Mouse (Mus musculus) intestine, postnatal 0 days (tissue): ENCODE measurements around the gene Sorcs1. TPM values are rescaled to one million over a fixed set of nuclear protein-coding genes. Genes with fewer than 3 reads are reported as not detected.

Experiments
- ATAC-seq: fragments of 200-750 bp; cut with Nextera tagmentation; 2 replicates; pipeline ENCODE4 v1.8.0; 2017; ENCODE audit warnings: mild to moderate bottlenecking, moderate TSS enrichment, moderate library complexity
- H3K27ac ChIP-seq: fragments of 300-500 bp; sonication (generic); 2 replicates; pipeline ENCODE4 v1.5.1; 2014; ENCODE audit warnings: mild to moderate bottlenecking, low read depth, low read length, moderate library complexity
- H3K27me3 ChIP-seq: fragments of 300-500 bp; sonication (generic); replicated peaks from 2 replicates; pipeline ENCODE4 v1.6.1; 2014; ENCODE audit warnings: low read length, mixed read lengths; ENCODE audit not compliant: control insufficient read depth, insufficient read depth
- H3K36me3 ChIP-seq: fragments of 300-500 bp; sonication (generic); 2 replicates; pipeline ENCODE4 v1.6.1; 2014; ENCODE audit warnings: mild to moderate bottlenecking, moderate library complexity; ENCODE audit not compliant: control insufficient read depth, insufficient read depth
- H3K4me1 ChIP-seq: fragments of 300-500 bp; sonication (generic); replicated peaks from 2 replicates; pipeline ENCODE4 v1.6.1; 2014; ENCODE audit warnings: antibody characterized with exemption, low read length, mixed read lengths; ENCODE audit not compliant: control insufficient read depth, insufficient read depth
- H3K4me2 ChIP-seq: fragments of 300-500 bp; sonication (generic); replicated peaks from 2 replicates; pipeline ENCODE4 v1.6.1; 2014; ENCODE audit warnings: low read depth, mild to moderate bottlenecking, moderate library complexity
- H3K4me3 ChIP-seq: fragments of 300-500 bp; sonication (generic); 2 replicates; pipeline ENCODE4 v1.5.1; 2014; ENCODE audit warnings: low read depth, low read length
- H3K9ac ChIP-seq: fragments of 300-500 bp; sonication (generic); 2 replicates; pipeline ENCODE4 v1.6.1; 2014; ENCODE audit warnings: mild to moderate bottlenecking, low read depth, low read length
- H3K9me3 ChIP-seq: fragments of 300-500 bp; sonication (generic); 2 replicates; pipeline ENCODE4 v1.6.1; 2016; ENCODE audit warnings: mixed run types; ENCODE audit not compliant: control insufficient read depth
- CTCF ChIP-seq: sonication (generic); IDR thresholded peaks from 2 replicates; pipeline ENCODE4 v1.5.1; 2016; ENCODE audit warnings: low read depth, mild to moderate bottlenecking, control low read depth, antibody characterized with exemption, moderate library complexity
- WGBS: fragments of 180-500 bp; shearing (Covaris S2); extraction: QIAGEN DNeasy Blood & Tissue Kit; methylation state at CpG from one replicate; pipeline ENCODE4 v1.1.7; 2014; 5-methylcytosine and 5-hydroxymethylcytosine counted together
- polyA plus RNA-seq: library from polyadenylated mRNA; unstranded; fragments of >200 nt; fragmentation: Nextera tagmentation; extraction: Ambion mirVana; gene quantifications from 2 replicates; pipeline ENCODE4 v1.2.1, GENCODE M21; 2015

The Sorcs1 gene
- polyA plus RNA-seq, 1 experiment from 2014 or later, result 0.87 TPM

DNA sequence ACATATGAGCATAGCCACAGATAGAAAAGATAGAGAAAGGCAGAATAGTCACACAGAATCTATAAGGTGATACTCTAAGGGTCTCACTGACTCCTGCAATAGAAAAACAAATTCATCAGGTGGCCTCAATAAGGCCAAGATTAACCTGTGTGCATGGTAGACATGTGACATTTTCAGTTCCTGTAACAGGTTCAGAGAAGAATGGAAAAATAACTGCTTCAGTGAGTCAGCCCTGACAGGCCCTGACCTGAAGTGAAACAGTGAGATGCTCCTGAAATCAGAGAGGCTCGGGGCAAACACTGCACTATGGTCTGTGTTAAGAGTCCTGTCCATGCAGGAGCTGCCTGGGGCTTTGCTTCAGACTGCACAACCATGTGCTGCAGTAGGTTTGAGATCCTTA lies 481.9 kb downstream of the Sorcs1 start:
- 84% methylated on average over 1 of the region's 1 CpGs for WGBS
- Histone ChIP-seq H3K4me1 (no peaks in the 10 kb centered on the region), H3K27me3 (no peaks in the 10 kb centered on the region), H3K9ac (no peak overlapping the region), H3K4me2 (no peak overlapping the region), H3K36me3 (no peaks in the 10 kb centered on the region), H3K9me3 (no peaks in the 10 kb centered on the region), H3K4me3 (no peak overlapping the region), H3K27ac (no peak overlapping the region)
- ATAC-seq, result no peak
- TF ChIP-seq CTCF, result no peak

DNA sequence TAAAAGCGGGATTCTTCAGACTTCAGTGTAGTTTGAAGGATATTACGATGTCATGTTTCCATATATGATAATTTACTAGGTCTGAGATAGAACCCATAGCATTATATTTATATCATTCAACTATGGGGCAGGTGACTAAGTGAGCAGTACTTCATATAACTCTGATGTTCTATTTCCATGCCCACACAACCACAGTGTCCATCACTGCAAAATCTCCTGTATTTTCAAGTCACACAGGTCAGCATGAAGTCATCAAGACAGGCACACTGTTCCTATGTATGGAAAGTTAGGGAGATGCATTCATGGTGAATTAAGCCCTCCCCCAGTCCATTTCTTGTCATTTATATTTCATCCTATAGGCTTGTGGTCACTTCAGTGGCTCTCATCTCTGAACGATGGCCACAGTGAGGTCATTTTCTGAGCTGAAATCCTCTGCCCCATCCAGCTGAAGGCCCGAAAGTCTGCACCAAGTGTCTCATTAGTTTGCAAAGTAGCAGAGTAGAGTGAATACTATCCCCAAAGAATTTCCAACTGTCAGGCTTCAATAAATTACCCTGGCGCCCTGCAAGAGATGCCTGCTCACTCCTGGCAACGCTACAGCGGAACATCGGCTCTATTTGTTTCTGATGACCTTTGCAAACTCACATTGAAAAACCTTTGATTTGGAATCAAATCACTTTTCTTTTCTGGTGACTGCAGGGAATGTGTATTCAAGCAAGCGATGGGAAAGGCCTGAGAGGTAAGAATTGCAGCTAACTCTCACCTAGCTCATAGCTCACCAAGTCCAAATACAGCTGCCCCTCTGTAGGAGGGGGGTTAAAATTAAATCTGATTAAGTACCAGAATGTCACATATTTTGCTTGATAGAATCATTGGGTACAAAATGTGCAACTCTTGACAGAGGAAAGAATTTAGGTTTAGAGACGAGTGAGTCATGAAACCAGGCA lies 492.4 kb downstream of the Sorcs1 start:
- no peak overlapping the region for H3K27ac ChIP-seq
- no peak overlapping the region for H3K4me2 ChIP-seq
- H3K9me3 ChIP-seq, result no peaks in the 10 kb centered on the region
- H3K4me3 ChIP-seq, result no peak overlapping the region
- no peaks in the 10 kb centered on the region for H3K27me3 ChIP-seq
- no peaks in the 10 kb centered on the region for H3K4me1 ChIP-seq
- H3K36me3 ChIP-seq, result no peaks in the 10 kb centered on the region
- no peak for ATAC-seq
- no peak for TF ChIP-seq CTCF
- WGBS, result 64% methylated on average over 10 of the region's 10 CpGs
- no peak overlapping the region for H3K9ac ChIP-seq

DNA sequence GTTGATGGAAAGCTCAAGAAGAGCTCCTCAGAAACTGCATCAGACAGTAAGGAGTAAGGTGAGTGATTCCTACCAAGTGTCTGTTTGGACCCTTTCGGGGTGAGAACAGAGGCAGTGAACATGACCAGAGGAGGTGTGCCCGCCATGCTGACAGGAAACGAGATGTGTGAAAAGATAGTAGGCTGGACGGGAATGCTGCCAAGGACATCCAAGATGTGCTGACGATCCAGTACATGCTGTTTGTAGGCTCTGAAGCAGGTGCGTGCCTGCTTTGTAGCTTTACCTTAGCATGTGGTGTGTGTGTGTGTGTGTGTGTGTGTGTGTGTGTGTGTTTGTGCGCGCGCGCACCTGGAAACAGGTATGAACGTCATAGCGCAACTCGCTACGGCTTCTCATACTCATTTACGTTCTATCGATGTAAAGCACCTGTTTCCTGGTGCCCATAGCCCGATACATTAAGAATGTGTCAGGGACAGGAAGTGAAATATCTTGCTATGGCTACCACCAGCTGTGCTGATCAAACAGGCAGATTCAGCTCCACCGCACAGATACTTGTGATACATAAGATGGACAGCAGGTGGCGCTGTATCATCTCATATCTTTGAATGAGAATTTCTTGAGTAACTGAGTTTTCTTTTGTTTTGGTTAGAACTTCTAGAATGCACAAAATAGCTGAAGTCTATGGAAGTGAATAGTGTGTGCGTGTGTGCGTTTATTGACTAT lies 493.4 kb downstream of the Sorcs1 start:
- WGBS, result 47% methylated on average over 21 of the region's 21 CpGs
- no peak overlapping the region for H3K27ac ChIP-seq
- H3K9me3 ChIP-seq, result no peaks in the 10 kb centered on the region
- no peaks in the 10 kb centered on the region for H3K4me1 ChIP-seq
- TF ChIP-seq CTCF, result peak; percentile 78
- H3K4me3 ChIP-seq, result no peak overlapping the region
- no peak for ATAC-seq
- H3K27me3 ChIP-seq, result no peaks in the 10 kb centered on the region
- H3K9ac ChIP-seq, result no peak overlapping the region
- no peak overlapping the region for H3K4me2 ChIP-seq
- H3K36me3 ChIP-seq, result no peaks in the 10 kb centered on the region

DNA sequence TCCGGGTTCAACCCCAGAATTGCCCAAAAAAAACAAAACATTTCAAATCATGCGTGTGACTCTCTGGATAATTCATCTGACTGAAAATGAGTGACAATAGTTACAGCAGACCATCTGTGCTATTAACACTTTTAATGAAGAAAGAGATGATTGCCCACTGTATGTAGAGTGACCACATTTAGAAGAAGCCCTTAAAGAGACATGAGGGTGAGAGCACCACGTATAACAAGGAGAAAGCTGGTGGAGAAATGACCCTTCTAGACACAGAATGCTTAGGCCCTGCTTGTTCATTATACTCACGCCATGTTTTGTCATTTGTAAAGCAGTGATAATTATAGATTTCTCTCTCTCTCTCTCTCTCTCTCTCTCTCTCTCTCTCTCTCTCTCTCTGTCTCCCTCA lies 499.6 kb downstream of the Sorcs1 start:
- no peak for TF ChIP-seq CTCF
- no peaks in the 10 kb centered on the region for H3K36me3 ChIP-seq
- no peak for ATAC-seq
- WGBS, result 82% methylated on average over 4 of the region's 4 CpGs
- no peaks in the 10 kb centered on the region for H3K4me1 ChIP-seq
- no peak overlapping the region for H3K9ac ChIP-seq
- no peaks in the 10 kb centered on the region for H3K9me3 ChIP-seq
- H3K4me3 ChIP-seq, result no peak overlapping the region
- no peaks in the 10 kb centered on the region for H3K27me3 ChIP-seq
- no peak overlapping the region for H3K4me2 ChIP-seq
- H3K27ac ChIP-seq, result no peak overlapping the region

DNA sequence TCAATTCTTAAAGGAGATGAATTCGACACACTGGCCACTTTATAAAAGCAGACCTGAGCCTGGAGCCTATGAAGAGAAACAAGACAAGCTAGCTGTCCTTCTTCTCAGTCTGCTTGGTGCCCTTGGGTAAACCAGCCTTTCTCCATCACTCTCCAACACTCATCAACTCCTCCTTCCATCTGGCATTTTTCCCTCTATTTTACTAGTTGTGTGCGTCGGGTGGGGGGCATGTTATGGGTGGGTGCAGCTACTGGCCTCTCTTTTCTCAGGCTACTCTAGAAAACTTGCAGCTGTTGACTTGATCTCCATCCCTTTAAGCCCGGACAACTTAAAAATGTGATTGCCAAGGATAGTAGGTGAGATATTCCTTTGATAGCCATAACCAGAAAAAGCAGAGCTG lies 500.3 kb downstream of the Sorcs1 start:
- 84% methylated on average over 4 of the region's 4 CpGs for WGBS

DNA sequence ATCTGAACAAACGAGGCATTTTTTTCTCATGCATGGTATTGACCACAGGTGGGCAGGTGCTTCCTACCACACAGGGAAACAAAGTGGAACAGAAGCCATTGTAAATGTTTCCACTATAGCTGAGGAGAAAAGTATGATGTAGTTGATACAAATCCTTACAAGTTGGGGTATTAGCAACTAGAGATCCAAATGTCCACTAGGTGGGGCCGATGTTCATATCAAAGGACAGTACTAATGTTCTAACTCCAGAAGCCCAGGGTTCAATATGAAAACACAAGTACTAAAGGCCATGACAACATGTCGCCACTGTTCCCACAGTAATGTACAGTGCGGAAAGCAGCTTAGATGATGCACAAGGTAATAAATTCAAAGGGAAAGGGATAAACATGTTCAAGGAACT lies 506.6 kb downstream of the Sorcs1 start:
- 73% methylated on average over 4 of the region's 4 CpGs for WGBS
- no peak for ATAC-seq
- H3K9me3 ChIP-seq, result no peaks in the 10 kb centered on the region

More for the DNA sequence above, 500.3 kb downstream of the Sorcs1 start:
- no peaks in the 10 kb centered on the region for H3K36me3 ChIP-seq
- H3K4me3 ChIP-seq, result no peak overlapping the region
- H3K4me1 ChIP-seq, result no peaks in the 10 kb centered on the region
- TF ChIP-seq CTCF, result no peak
- no peak for ATAC-seq
- no peak overlapping the region for H3K4me2 ChIP-seq
- H3K9me3 ChIP-seq, result no peaks in the 10 kb centered on the region
- H3K9ac ChIP-seq, result no peak overlapping the region
- H3K27ac ChIP-seq, result no peak overlapping the region
- no peaks in the 10 kb centered on the region for H3K27me3 ChIP-seq

More for the DNA sequence above, 506.6 kb downstream of the Sorcs1 start:
- Histone ChIP-seq H3K36me3 (no peaks in the 10 kb centered on the region), H3K4me3 (no peak overlapping the region), H3K4me2 (no peak overlapping the region), H3K4me1 (no peaks in the 10 kb centered on the region), H3K9ac (no peak overlapping the region), H3K27me3 (no peaks in the 10 kb centered on the region), H3K27ac (no peak overlapping the region)
- TF ChIP-seq CTCF, result peak; percentile 42
